Mouse (Mus musculus): ENCODE data around the gene Bicd2. TPM values are rescaled to one million over a fixed set of nuclear protein-coding genes. Genes with fewer than 3 reads are reported as not detected.

Gene Bicd2
- polyA plus RNA-seq, 1 experiment from 2014 or later = 38.7 TPM

Other genes with a start within 250 kb of the Bicd2 start
- gene Wnk2, start 193.6 kb upstream of the Bicd2 start, polyA plus RNA-seq (2015; fragmentation: Nextera tagmentation; extraction: Ambion mirVana) = 0.98 and 1.5 TPM in 2 replicates
- gene Ninj1, start 154.1 kb upstream of the Bicd2 start, polyA plus RNA-seq (2015; fragmentation: Nextera tagmentation; extraction: Ambion mirVana) = 61.2 and 65.2 TPM in 2 replicates
- 89.0 and 91.2 TPM in 2 replicates for gene Card19, start 125.5 kb upstream of the Bicd2 start, polyA plus RNA-seq (2015; fragmentation: Nextera tagmentation; extraction: Ambion mirVana)
- 1.2 and 1.9 TPM in 2 replicates for gene Susd3, start 92.9 kb upstream of the Bicd2 start, polyA plus RNA-seq (2015; fragmentation: Nextera tagmentation; extraction: Ambion mirVana)
- 0.05 and 0.23 TPM in 2 replicates for gene Fgd3, start 21.3 kb upstream of the Bicd2 start, polyA plus RNA-seq (2015; fragmentation: Nextera tagmentation; extraction: Ambion mirVana)
- gene Ippk, start 79.7 kb downstream of the Bicd2 start, polyA plus RNA-seq (2015; fragmentation: Nextera tagmentation; extraction: Ambion mirVana) = 11.5 and 12.5 TPM in 2 replicates
- 0.72 and 1.1 TPM in 2 replicates for gene Tes3-ps, start 151.7 kb downstream of the Bicd2 start, polyA plus RNA-seq (2015; fragmentation: Nextera tagmentation; extraction: Ambion mirVana)
- gene Ecm2, start 163.2 kb downstream of the Bicd2 start, polyA plus RNA-seq (2015; fragmentation: Nextera tagmentation; extraction: Ambion mirVana) = 2.7 and 3.2 TPM in 2 replicates
- gene Aspn, start 202.9 kb downstream of the Bicd2 start, polyA plus RNA-seq (2015; fragmentation: Nextera tagmentation; extraction: Ambion mirVana) = 7.8 and 8.6 TPM in 2 replicates
- 0.56 and 0.64 TPM in 2 replicates for gene Omd, start 240.9 kb downstream of the Bicd2 start, polyA plus RNA-seq (2015; fragmentation: Nextera tagmentation; extraction: Ambion mirVana)